Mouse (Mus musculus) testis, adult 2 months (tissue): ENCODE data around the gene Smagp.

ENCODE experiments used
- CTCF ChIP-seq: fragments of 200-500 bp; IDR thresholded peaks from 2 replicates; pipeline ENCODE4 v1.5.1; 2012; ENCODE audit warnings: low read depth, mild to moderate bottlenecking, inconsistent platforms, low read length, moderate library complexity; ENCODE audit not compliant: control insufficient read depth, insufficient read depth, insufficient replicate concordance
- POLR2A ChIP-seq: fragments of 200-500 bp; IDR thresholded peaks from 2 replicates; pipeline ENCODE4 v1.6.1; 2012; ENCODE audit warnings: low read depth, mild to moderate bottlenecking, inconsistent platforms, low read length, moderate library complexity; ENCODE audit not compliant: control insufficient read depth

- TF ChIP-seq CTCF (no peak), POLR2A (no peak)
These were observed 43.9 kb downstream of the Smagp start for GRCm38 (mm10) chr15:100592817-100593216.
